20 mouse cellular contexts compared by ENCODE assay signal in the genomic region with DNA sequence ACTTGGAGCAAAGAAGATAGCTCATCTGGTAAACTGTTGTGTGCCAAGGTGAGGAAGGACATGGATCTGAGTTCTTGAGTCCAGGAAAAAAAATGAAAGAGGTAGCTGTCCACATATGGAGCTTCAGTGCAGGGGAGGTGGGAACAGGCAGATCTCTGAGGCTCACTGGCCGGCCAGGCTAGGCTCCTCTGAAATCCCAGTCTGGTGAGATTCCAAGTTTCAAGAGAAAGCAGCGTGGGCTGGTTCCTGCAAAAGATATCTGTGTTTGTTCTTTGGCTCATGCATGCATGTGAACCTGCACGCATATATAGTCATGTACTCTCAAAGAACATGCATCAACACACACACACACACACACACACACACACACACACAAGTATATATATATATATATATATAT.
DNase-seq lines count a peak whose midpoint lies in the region; ATAC-seq and TF ChIP-seq lines count a peak whose summit lies in the region.
"Had no signal": no experiment of that assay in that cellular context is flagged by ENCODE, and none has a peak within 500 bp of the region (broad histone marks: within the 10 kb centered on the region; RNA-seq: fewer than 3 reads in every experiment).

No protein-coding gene starts in this region.

- no peaks in the 10 kb centered on the region for H3K27me3 ChIP-seq in liver, postnatal 0 days (ENCODE audit: insufficient read depth, low read length)
- H3K27me3 ChIP-seq: CH12.LX; forebrain, embryonic 13.5 days; heart, embryonic 13.5 days; hindbrain, embryonic 15.5 days; Patski had no signal

- no peaks in the 10 kb centered on the region for H3K36me3 ChIP-seq in liver, postnatal 0 days (replicated peaks; ENCODE audit: insufficient read depth, low read length)
- H3K36me3 ChIP-seq: embryonic facial prominence, embryonic 10.5 days; heart, embryonic 13.5 days; hindbrain, embryonic 15.5 days had no signal

- intact Hi-C loops in left cerebral cortex, postnatal 10 days (cut with DNase I), result no loop called here

- no peak for TF ChIP-seq CTCF in liver, postnatal 0 days (IDR thresholded peaks at IDR 0.05; ENCODE audit: low read depth)

- DNase-seq in frontal cortex, postnatal 36 days (ENCODE audit: low spot score in 2 of 2), result peak; percentile 11 to 30
- no peak for DNase-seq in frontal cortex, postnatal 10 days (ENCODE audit: low spot score in 2 of 2)
- DNase-seq in left cerebral cortex, adult 9 months (ENCODE audit: low spot score in 2 of 2), result peak; percentile 11 to 28
- no peak for DNase-seq in left cerebral cortex, postnatal 10 days (ENCODE audit: extremely low spot score in 1 of 2, low spot score in 2 of 2)
- peak; percentile 20 for DNase-seq in right cerebral cortex, postnatal 25 days
- no peak for DNase-seq in right cerebral cortex, postnatal 10 days (ENCODE audit: low spot score in 2 of 2)
- no peak for DNase-seq in liver, postnatal 0 days
- DNase-seq: adrenal gland, postnatal 14 days; cerebellum, adult 2 months; forebrain, postnatal 0 days; gastrocnemius, postnatal 36 days; heart, adult 11 months; heart, postnatal 36 days had no signal

- H3K27ac ChIP-seq in liver, postnatal 0 days (ENCODE audit: low read depth), result no peak overlapping the region
- H3K27ac ChIP-seq: embryonic facial prominence, embryonic 10.5 days; forebrain, embryonic 13.5 days; heart, embryonic 13.5 days; hindbrain, embryonic 15.5 days had no signal

- TF ChIP-seq EP300 in liver, postnatal 0 days (IDR thresholded peaks at IDR 0.05; ENCODE audit: low read depth), result no peak

- no peak overlapping the region for H3K9ac ChIP-seq in liver, postnatal 0 days (replicated peaks)
- H3K9ac ChIP-seq: forebrain, embryonic 13.5 days; forebrain, postnatal 0 days; heart, embryonic 13.5 days; hindbrain, embryonic 15.5 days had no signal

- no peaks in the 10 kb centered on the region for H3K9me3 ChIP-seq in liver, postnatal 0 days (ENCODE audit: low read length)
- H3K9me3 ChIP-seq: embryonic facial prominence, embryonic 10.5 days; forebrain, embryonic 13.5 days; heart, embryonic 13.5 days; hindbrain, embryonic 15.5 days had no signal

- no peak for ATAC-seq in liver, postnatal 0 days
- ATAC-seq: activated CD4-positive, CD25-positive, alpha-beta regulatory T cell, adult 4 months; forebrain, embryonic 13.5 days; forebrain, postnatal 0 days; Patski had no signal

- no peak overlapping the region for H3K4me2 ChIP-seq in liver, postnatal 0 days (ENCODE audit: low read depth, low read length)
- H3K4me2 ChIP-seq: forebrain, embryonic 13.5 days; heart, embryonic 13.5 days; hindbrain, embryonic 15.5 days had no signal

- no peak overlapping the region for H3K4me3 ChIP-seq in liver, postnatal 0 days (ENCODE audit: low read depth, low read length)
- H3K4me3 ChIP-seq: embryonic facial prominence, embryonic 10.5 days; forebrain, embryonic 13.5 days; heart, embryonic 13.5 days; hindbrain, embryonic 15.5 days had no signal

- WGBS in liver, postnatal 0 days (ENCODE audit: insufficient replicate concordance), result 68% methylated on average over 3 of the region's 3 CpGs

- no peaks in the 10 kb centered on the region for H3K4me1 ChIP-seq in liver, postnatal 0 days (ENCODE audit: insufficient read depth)
- H3K4me1 ChIP-seq: embryonic facial prominence, embryonic 10.5 days; forebrain, embryonic 13.5 days; heart, embryonic 13.5 days; hindbrain, embryonic 15.5 days had no signal

Comparison
In these comparisons a context has a peak if more than half of its experiments do, and no peak if none do; other contexts are left out.
1. DNase-seq: peak in frontal cortex, postnatal 36 days (2 of 2), left cerebral cortex, adult 9 months (2 of 2) and right cerebral cortex, postnatal 25 days (single experiment); none in frontal cortex, postnatal 10 days (0 of 2), left cerebral cortex, postnatal 10 days (0 of 2), right cerebral cortex, postnatal 10 days (0 of 2) and liver, postnatal 0 days (single experiment).